Mouse (Mus musculus): Measurements from ENCODE around the gene Tmem179.

DNA sequence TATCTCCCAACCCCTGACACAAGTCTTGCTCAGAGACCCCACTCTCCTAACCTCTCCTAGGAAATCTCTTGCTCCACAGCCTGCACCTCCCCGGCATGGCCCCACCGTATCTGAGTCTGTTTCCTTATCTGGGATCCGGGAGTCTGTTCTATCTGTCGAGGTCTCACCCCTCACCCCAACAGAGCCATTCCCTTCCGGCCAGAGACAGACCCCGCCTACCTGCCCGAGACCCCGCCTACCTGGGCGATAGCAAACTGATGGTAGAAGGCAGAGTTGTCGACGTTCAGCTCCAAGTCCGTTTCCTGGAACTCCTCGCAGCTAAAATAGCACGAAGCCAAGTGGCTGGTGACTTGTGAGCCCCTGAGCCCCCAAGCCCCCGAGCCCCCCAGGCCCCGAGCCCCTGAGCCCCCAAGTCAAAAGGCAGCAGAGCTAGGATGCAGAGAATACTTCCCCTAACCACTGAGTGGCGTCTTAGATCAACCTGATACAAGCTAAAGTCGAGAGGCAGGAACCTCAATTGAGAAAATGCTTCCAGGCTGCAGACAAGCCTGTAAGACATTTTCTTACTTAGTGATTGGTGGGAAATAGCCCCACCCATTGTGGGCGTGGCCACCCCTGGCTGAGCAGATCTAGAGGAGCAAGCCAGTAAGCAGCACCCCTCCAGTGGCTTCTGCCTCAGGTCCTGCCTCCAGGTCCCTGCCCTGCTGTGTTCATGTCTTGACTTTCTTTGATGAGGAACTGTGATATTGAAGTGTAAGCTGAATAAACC is 13.4 kb downstream of the Tmem179 start:
- no peak for TF ChIP-seq CTCF (IDR thresholded peaks at IDR 0.05; ENCODE audit: low read depth)
- TF ChIP-seq EP300 (optimal IDR thresholded peaks at IDR 0.05), result no peak

Measured in stomach, postnatal 0 days (tissue).